Mouse (Mus musculus): ENCODE data around the gene Bmper. TPM values are rescaled to one million over a fixed set of nuclear protein-coding genes. Genes with fewer than 3 reads are reported as not detected.

Bmper gene
- polyA plus RNA-seq, 1 experiment from 2014 or later: 0.72 TPM

GRCm38 (mm10) chr9:23243869-23244268, 21.0 kb downstream of the Bmper start:
- no peak for TF ChIP-seq EP300 (IDR thresholded peaks at IDR 0.05; ENCODE audit: low read depth)
- TF ChIP-seq CTCF (IDR thresholded peaks at IDR 0.05; ENCODE audit: low read depth): no peak
- Histone ChIP-seq H3K4me1 (ENCODE audit: insufficient read depth) (no peaks in the 10 kb centered on the region), H3K27ac (ENCODE audit: low read depth) (no peak overlapping the region), H3K27me3 (ENCODE audit: insufficient read depth, low read length) (no peaks in the 10 kb centered on the region), H3K36me3 (replicated peaks; ENCODE audit: insufficient read depth, low read length) (no peaks in the 10 kb centered on the region), H3K4me2 (ENCODE audit: low read depth, low read length) (no peak overlapping the region), H3K4me3 (ENCODE audit: low read depth, low read length) (no peak overlapping the region), H3K9me3 (ENCODE audit: low read length) (no peaks in the 10 kb centered on the region), H3K9ac (replicated peaks) (no peak overlapping the region)
- no peak for DNase-seq
- WGBS (ENCODE audit: insufficient replicate concordance): 62% methylated on average over 6 of the region's 6 CpGs
- no peak for ATAC-seq

- ATAC-seq: no peak
- TF ChIP-seq EP300 (IDR thresholded peaks at IDR 0.05; ENCODE audit: low read depth): no peak
- DNase-seq: no peak
- Histone ChIP-seq H3K4me3 (ENCODE audit: low read depth, low read length) (no peak overlapping the region), H3K27ac (ENCODE audit: low read depth) (no peak overlapping the region), H3K27me3 (ENCODE audit: insufficient read depth, low read length) (no peaks in the 10 kb centered on the region), H3K4me1 (ENCODE audit: insufficient read depth) (no peaks in the 10 kb centered on the region), H3K4me2 (ENCODE audit: low read depth, low read length) (no peak overlapping the region), H3K36me3 (replicated peaks; ENCODE audit: insufficient read depth, low read length) (no peaks in the 10 kb centered on the region), H3K9ac (replicated peaks) (no peak overlapping the region), H3K9me3 (ENCODE audit: low read length) (no peaks in the 10 kb centered on the region)
- WGBS (ENCODE audit: insufficient replicate concordance): 78% methylated on average over 9 of the region's 9 CpGs
These were observed 23.5 kb downstream of the Bmper start for GRCm38 (mm10) chr9:23246389-23246788.

- ATAC-seq: no peak
- no peak overlapping the region for H3K4me2 ChIP-seq (ENCODE audit: low read depth, low read length)
These were observed 27.1 kb downstream of the Bmper start for GRCm38 (mm10) chr9:23250026-23250425.

GRCm38 (mm10) chr9:23251001-23251400, 28.1 kb downstream of the Bmper start:
- no peak overlapping the region for H3K27ac ChIP-seq (ENCODE audit: low read depth)
- H3K9ac ChIP-seq (replicated peaks): no peak overlapping the region
- H3K4me3 ChIP-seq (ENCODE audit: low read depth, low read length): no peak overlapping the region
- no peaks in the 10 kb centered on the region for H3K9me3 ChIP-seq (ENCODE audit: low read length)
- WGBS (ENCODE audit: insufficient replicate concordance): 75% methylated on average over 6 of the region's 6 CpGs
- H3K4me1 ChIP-seq (ENCODE audit: insufficient read depth): no peaks in the 10 kb centered on the region
- no peak for TF ChIP-seq EP300 (IDR thresholded peaks at IDR 0.05; ENCODE audit: low read depth)
- TF ChIP-seq CTCF (IDR thresholded peaks at IDR 0.05; ENCODE audit: low read depth): no peak
- H3K27me3 ChIP-seq (ENCODE audit: insufficient read depth, low read length): no peaks in the 10 kb centered on the region
- H3K4me2 ChIP-seq (ENCODE audit: low read depth, low read length): no peak overlapping the region
- H3K36me3 ChIP-seq (replicated peaks; ENCODE audit: insufficient read depth, low read length): no peaks in the 10 kb centered on the region
- no peak for DNase-seq
- no peak for ATAC-seq

More at GRCm38 (mm10) chr9:23250026-23250425, 27.1 kb downstream of the Bmper start:
- Histone ChIP-seq H3K9ac (replicated peaks) (no peak overlapping the region), H3K4me3 (ENCODE audit: low read depth, low read length) (no peak overlapping the region), H3K4me1 (ENCODE audit: insufficient read depth) (no peaks in the 10 kb centered on the region), H3K9me3 (ENCODE audit: low read length) (no peaks in the 10 kb centered on the region), H3K27ac (ENCODE audit: low read depth) (no peak overlapping the region), H3K36me3 (replicated peaks; ENCODE audit: insufficient read depth, low read length) (no peaks in the 10 kb centered on the region), H3K27me3 (ENCODE audit: insufficient read depth, low read length) (no peaks in the 10 kb centered on the region)
- WGBS (ENCODE audit: insufficient replicate concordance): 6% methylated on average over 5 of the region's 5 CpGs
- peak; percentile 77 for DNase-seq
- TF ChIP-seq CTCF (IDR thresholded peaks at IDR 0.05; ENCODE audit: low read depth): peak; percentile 90
- TF ChIP-seq EP300 (IDR thresholded peaks at IDR 0.05; ENCODE audit: low read depth): no peak

- H3K4me2 ChIP-seq (ENCODE audit: low read depth, low read length): no peak overlapping the region
- H3K27ac ChIP-seq (ENCODE audit: low read depth): no peak overlapping the region
- no peak for ATAC-seq
- H3K4me3 ChIP-seq (ENCODE audit: low read depth, low read length): no peak overlapping the region
- no peak for DNase-seq
- 87% methylated on average over 6 of the region's 6 CpGs for WGBS (ENCODE audit: insufficient replicate concordance)
- no peak for TF ChIP-seq CTCF (IDR thresholded peaks at IDR 0.05; ENCODE audit: low read depth)
- no peak for TF ChIP-seq EP300 (IDR thresholded peaks at IDR 0.05; ENCODE audit: low read depth)
- H3K27me3 ChIP-seq (ENCODE audit: insufficient read depth, low read length): no peaks in the 10 kb centered on the region
- H3K36me3 ChIP-seq (replicated peaks; ENCODE audit: insufficient read depth, low read length): no peaks in the 10 kb centered on the region
- no peaks in the 10 kb centered on the region for H3K4me1 ChIP-seq (ENCODE audit: insufficient read depth)
- no peaks in the 10 kb centered on the region for H3K9me3 ChIP-seq (ENCODE audit: low read length)
- no peak overlapping the region for H3K9ac ChIP-seq (replicated peaks)
These were observed 30.7 kb downstream of the Bmper start for GRCm38 (mm10) chr9:23253624-23254023.

GRCm38 (mm10) chr9:23254237-23255214, 31.6 kb downstream of the Bmper start:
- Histone ChIP-seq H3K36me3 (replicated peaks; ENCODE audit: insufficient read depth, low read length) (no peaks in the 10 kb centered on the region), H3K4me1 (ENCODE audit: insufficient read depth) (no peaks in the 10 kb centered on the region), H3K9me3 (ENCODE audit: low read length) (no peaks in the 10 kb centered on the region), H3K9ac (replicated peaks) (no peak overlapping the region), H3K4me3 (ENCODE audit: low read depth, low read length) (no peak overlapping the region), H3K4me2 (ENCODE audit: low read depth, low read length) (no peak overlapping the region), H3K27ac (ENCODE audit: low read depth) (no peak overlapping the region), H3K27me3 (ENCODE audit: insufficient read depth, low read length) (no peaks in the 10 kb centered on the region)
- no peak for TF ChIP-seq CTCF (IDR thresholded peaks at IDR 0.05; ENCODE audit: low read depth)
- TF ChIP-seq EP300 (IDR thresholded peaks at IDR 0.05; ENCODE audit: low read depth): no peak
- 57% methylated on average over 37 of the region's 37 CpGs for WGBS (ENCODE audit: insufficient replicate concordance)
- ATAC-seq (no peak), DNase-seq (no peak)

All from liver, postnatal 0 days (tissue).